Mouse (Mus musculus): ENCODE measurements around the gene Pick1. TPM values are rescaled to one million over a fixed set of nuclear protein-coding genes. Genes with fewer than 3 reads are reported as not detected.

The Pick1 gene
- polyA plus RNA-seq, 1 experiment from 2014 or later: 43.1 TPM

DNA sequence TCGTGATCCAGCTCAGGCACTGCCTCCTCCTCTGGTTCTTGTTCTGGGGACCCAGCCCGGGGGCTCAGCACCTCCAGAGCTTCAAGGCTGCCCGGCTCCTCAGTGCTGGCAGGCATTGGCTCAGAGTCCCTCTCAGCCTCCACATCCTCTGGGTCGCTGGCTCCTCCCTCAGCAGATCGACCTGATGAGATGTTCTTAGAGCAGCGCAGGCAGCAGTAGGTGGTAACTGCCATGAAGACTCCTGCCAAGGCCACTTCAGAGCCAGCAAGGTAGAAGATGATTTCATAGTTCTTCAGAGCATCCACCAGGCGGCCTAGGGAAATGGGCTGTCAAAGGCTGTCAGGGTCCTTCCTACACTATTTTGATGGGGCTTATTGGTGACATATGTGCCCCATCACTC, 22.2 kb downstream of the Pick1 start:
- ATAC-seq: no peak
- DNase-seq (ENCODE audit: low read depth, low spot score): no peak
- ChIA-PET POLR2A (no interaction called here), CTCF (no interaction called here)
- in situ Hi-C loops (cut with MboI; ENCODE audit: low pct_unique_long_range_greater_than_20kb): no loop called here
- no peaks in the 10 kb centered on the region for H3K27me3 ChIP-seq
- TF ChIP-seq CTCF (IDR thresholded peaks at IDR 0.05): no peak

DNA sequence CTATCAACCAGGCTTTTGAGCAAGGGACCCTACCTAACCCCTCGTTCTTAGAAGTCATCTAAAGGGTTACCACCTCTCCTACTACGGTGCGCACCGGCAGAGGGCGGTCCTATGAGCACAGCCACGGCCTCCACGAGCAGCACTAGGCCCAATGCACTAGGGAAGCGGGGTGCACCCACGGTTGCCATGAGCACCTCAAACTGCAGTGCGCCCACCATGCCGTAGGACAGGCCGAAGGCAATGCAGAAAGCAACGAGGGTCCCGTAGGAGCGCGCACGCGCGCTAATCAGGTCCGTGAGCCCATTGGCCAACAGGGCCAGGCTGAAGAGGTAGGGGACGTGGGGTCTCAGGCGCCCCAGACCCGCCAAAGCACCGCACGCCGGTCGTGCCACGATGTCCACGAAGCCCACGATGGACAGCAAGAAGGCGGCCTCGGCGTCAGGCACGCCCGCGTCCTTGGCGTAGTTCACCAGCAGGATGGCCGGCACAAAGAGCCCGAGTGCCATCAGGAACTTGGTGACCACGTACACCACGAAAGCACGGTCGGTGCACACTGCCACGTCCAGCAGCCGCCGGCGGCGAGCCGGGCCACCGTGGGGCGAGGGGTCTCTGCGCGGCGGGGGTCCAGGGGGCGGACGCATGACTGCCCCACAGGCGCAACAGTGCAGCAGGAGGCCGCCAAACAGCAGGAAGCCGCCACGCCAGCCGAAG, 23.0 kb downstream of the Pick1 start:
- DNase-seq (ENCODE audit: low read depth, low spot score) (no peak), ATAC-seq (no peak)
- ChIA-PET POLR2A (interaction anchor here (0.6 kb wide), 1 partner anchor 48 kb away, joined by 5 read pairs; no protein-coding TSS in a partner anchor), CTCF (interaction anchor here (1.5 kb wide), 1 partner anchor 12 kb away, joined by 3 read pairs; no protein-coding TSS in a partner anchor)
- TF ChIP-seq CTCF (IDR thresholded peaks at IDR 0.05): no peak
- no peaks in the 10 kb centered on the region for H3K27me3 ChIP-seq
- in situ Hi-C loops (cut with MboI; ENCODE audit: low pct_unique_long_range_greater_than_20kb): no loop called here

DNA sequence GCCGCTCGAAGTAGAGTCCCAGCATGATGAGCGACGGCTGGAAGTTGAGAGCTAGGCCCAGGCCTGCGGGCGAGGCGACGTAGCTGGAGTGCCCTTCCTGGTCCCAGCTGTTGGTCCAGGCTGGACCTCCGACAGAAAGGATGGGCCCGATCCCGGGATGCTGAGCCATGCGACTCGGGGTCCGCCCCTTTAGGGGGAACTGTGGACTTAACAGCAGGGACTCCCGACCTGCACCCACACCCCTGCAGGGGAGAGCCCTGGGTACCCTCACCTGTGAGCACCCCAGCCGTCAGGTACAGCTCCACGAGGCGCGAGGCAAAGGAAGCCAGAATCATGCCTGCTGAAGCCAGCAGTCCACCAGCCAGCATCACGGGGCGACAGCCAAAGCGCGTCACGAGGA, 23.6 kb downstream of the Pick1 start:
- ChIA-PET POLR2A (interaction anchor here (0.9 kb wide), 1 partner anchor 23 kb away, joined by 3 read pairs; no protein-coding TSS in a partner anchor), CTCF (interaction anchor here (1.5 kb wide), 1 partner anchor 12 kb away, joined by 3 read pairs; no protein-coding TSS in a partner anchor)
- no peaks in the 10 kb centered on the region for H3K27me3 ChIP-seq
- in situ Hi-C loops (cut with MboI; ENCODE audit: low pct_unique_long_range_greater_than_20kb): no loop called here
- DNase-seq (ENCODE audit: low read depth, low spot score) (no peak), ATAC-seq (no peak)
- no peak for TF ChIP-seq CTCF (IDR thresholded peaks at IDR 0.05)

DNA sequence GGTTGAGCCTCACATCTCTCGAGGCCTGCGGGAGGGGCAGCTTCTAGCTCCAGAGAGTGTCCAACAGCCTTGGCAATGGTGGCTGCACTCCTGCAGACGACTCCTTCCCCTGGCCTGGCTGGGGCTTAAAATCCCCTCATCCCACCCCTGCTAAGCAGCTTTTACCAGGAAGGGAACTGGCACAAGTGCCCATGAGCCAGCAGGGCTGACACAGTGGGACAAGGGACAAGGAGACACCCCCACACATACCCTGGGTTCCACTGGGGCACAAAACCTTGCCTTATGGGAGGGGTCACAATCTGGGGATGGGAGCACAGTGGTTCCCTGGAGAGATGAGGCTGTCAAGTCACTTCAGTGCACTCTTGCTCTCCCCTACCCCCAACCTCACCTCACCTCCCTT, 25.7 kb downstream of the Pick1 start, which contains the start of gene Slc16a8:
Slc16a8 (minus strand) TSS at position 101 of the 400 bp plus-strand sequence.
- POLR2A ChIA-PET: no interaction called here
- CTCF ChIA-PET: no interaction called here
- no peaks in the 10 kb centered on the region for H3K27me3 ChIP-seq
- no peak for TF ChIP-seq CTCF (IDR thresholded peaks at IDR 0.05)
- in situ Hi-C loops (cut with MboI; ENCODE audit: low pct_unique_long_range_greater_than_20kb): no loop called here
- ATAC-seq (no peak), DNase-seq (ENCODE audit: low read depth, low spot score) (no peak)

DNA sequence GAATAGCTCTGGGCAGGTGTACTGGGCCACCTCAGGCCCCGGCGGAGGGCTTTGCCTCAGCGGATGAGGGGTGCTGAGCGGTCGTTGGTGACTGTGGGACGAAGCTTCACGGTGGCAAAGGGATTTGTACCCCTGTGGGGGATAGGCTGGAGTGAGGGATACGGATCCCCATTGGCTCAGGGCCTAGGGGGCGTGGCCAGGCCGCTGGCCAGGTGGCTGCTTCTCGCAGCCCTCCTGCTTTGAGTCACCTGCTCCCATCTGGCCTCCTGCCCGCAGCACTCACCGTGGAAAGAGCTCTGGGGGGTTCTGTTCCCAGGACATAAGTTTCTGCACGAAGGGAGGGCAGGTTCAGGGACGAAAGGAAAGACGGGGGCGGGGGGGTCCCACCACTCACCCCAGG, 29.5 kb downstream of the Pick1 start:
- no peak for TF ChIP-seq CTCF (IDR thresholded peaks at IDR 0.05)

DNA sequence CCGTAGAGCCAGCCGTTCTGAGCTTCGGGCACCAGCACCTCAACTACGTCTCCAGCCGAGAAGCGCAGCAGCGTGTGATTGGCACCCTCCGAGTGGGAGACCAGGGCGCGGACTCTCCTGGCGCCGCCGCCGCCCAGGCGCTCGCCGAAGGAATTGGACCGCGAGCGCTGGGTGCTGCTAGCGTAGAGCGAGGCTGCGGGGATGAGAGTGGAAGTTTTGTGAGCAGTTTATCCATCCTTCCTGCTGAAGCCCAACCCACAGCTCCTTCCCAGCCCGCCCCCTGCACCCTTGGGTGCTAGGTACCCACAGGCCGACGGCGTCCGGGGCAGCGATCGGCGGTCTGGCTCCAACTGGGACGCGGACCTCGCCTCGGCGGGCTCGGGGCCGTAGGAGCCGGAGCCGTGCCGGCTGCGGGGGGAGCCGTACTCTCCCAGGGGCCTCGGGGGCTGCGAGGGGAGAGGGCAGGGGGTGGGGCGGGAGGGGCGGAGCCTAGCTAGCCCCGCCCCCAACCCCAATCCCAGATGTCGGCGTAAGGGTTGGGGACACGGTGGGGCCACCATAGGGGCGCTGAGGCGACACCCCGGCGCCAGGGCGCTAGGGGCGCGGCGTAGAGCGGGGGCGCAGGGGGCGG, 32.2 kb downstream of the Pick1 start:
- POLR2A ChIA-PET: interaction anchor here (0.7 kb wide), 1 partner anchor 24 kb away, joined by 3 read pairs; the partner anchor contains the start of gene Baiap2l2

More for the DNA sequence above, 29.5 kb downstream of the Pick1 start:
- POLR2A ChIA-PET: no interaction called here
- CTCF ChIA-PET: no interaction called here
- H3K27me3 ChIP-seq: no peaks in the 10 kb centered on the region
- ATAC-seq (no peak), DNase-seq (ENCODE audit: low read depth, low spot score) (no peak)
- in situ Hi-C loops (cut with MboI; ENCODE audit: low pct_unique_long_range_greater_than_20kb): no loop called here

DNA sequence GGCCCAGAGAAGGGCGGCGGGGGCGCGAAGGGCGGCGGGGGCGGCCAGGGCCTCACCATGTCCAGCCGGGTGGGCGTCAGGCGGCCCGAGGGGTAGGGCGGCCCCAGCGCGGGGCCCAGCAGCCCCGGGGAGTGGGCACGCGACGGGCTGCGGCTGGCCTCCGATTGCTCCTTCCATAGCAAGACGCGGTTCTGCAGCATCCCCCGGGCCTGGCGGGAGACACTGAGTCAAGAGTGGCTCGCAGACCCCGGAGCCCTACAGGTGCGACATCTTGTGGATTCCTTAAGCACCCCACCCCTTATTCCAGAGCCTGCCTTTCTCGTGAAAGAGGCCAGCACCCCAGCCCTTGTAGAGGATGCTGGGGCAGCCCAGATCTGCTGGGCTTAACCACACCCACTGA, 32.8 kb downstream of the Pick1 start:
- ATAC-seq: no peak
- no peaks in the 10 kb centered on the region for H3K27me3 ChIP-seq
- DNase-seq (ENCODE audit: low read depth, low spot score): no peak
- ChIA-PET POLR2A (interaction anchor here (0.7 kb wide), 1 partner anchor 16 kb away, joined by 3 read pairs; no protein-coding TSS in a partner anchor), CTCF (no interaction called here)
- TF ChIP-seq CTCF (IDR thresholded peaks at IDR 0.05): no peak
- in situ Hi-C loops (cut with MboI; ENCODE audit: low pct_unique_long_range_greater_than_20kb): no loop called here

More for the DNA sequence above, 32.2 kb downstream of the Pick1 start:
- CTCF ChIA-PET: no interaction called here
- ATAC-seq: no peak
- DNase-seq (ENCODE audit: low read depth, low spot score): no peak
- in situ Hi-C loops (cut with MboI; ENCODE audit: low pct_unique_long_range_greater_than_20kb): no loop called here
- H3K27me3 ChIP-seq: no peaks in the 10 kb centered on the region
- no peak for TF ChIP-seq CTCF (IDR thresholded peaks at IDR 0.05)

GRCm38 (mm10) chr15:79262375-79262774, 33.4 kb downstream of the Pick1 start:
- ChIA-PET CTCF (interaction anchor here (1.4 kb wide), 1 partner anchor 19 kb away, joined by 3 read pairs; no protein-coding TSS in a partner anchor), POLR2A (interaction anchor here (0.7 kb wide), 1 partner anchor 16 kb away, joined by 3 read pairs; no protein-coding TSS in a partner anchor)
- no peak for TF ChIP-seq CTCF (IDR thresholded peaks at IDR 0.05)
- no peaks in the 10 kb centered on the region for H3K27me3 ChIP-seq
- in situ Hi-C loops (cut with MboI; ENCODE audit: low pct_unique_long_range_greater_than_20kb): no loop called here
- DNase-seq (ENCODE audit: low read depth, low spot score) (no peak), ATAC-seq (no peak)

DNA sequence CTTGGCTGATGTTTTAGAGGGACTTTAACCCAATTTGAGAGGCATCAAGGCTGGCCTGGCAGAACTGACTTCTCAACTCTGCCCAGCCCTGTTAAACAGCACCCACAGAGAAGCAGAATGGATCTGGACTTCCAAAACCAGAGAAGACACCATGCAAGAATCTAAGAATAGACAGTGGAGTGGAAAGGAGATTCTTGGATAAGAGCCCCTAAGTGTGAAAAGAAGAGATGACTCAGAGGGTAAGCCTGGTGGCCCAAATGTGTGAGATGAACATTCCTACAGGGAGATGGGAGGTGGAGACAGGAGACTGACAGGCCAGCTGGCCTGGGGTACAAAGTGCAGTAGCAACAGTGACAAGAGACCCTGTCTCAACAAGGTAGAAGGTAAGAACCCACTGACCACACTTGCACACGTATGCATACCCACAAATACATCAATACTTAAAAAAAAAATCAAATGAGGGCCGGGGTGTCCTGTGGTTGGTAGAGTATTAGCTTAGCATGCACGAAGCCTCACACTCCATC, 33.9 kb downstream of the Pick1 start:
- ChIA-PET POLR2A (interaction anchor here (1.8 kb wide), 1 partner anchor 19 kb away, joined by 6 read pairs; no protein-coding TSS in a partner anchor), CTCF (interaction anchor here (1.4 kb wide), 1 partner anchor 19 kb away, joined by 3 read pairs; no protein-coding TSS in a partner anchor)
- H3K27me3 ChIP-seq: no peaks in the 10 kb centered on the region
- in situ Hi-C loops (cut with MboI; ENCODE audit: low pct_unique_long_range_greater_than_20kb): no loop called here
- DNase-seq (ENCODE audit: low read depth, low spot score) (no peak), ATAC-seq (no peak)
- no peak for TF ChIP-seq CTCF (IDR thresholded peaks at IDR 0.05)

DNA sequence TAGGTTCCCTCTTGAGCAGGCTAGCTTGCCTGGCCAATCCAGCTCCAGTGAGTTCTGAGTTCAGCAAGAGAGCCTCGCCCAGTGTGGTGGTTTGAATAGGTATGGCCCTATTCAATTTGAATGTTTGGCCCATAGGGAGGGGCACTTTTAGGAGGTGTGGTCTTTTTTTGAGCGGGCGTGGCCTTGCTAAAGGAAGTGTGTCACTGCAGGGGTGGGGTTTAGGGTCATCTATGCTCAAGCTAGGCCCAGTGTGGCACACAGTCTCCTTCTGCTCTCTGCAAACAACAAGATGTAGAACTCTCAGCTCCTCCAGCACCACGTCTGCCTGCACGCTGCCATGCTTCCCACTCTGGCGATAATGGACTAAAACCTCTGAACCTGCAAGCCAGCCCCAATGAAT, 34.8 kb downstream of the Pick1 start:
- in situ Hi-C loops (cut with MboI; ENCODE audit: low pct_unique_long_range_greater_than_20kb): no loop called here
- ATAC-seq: no peak
- ChIA-PET CTCF (no interaction called here), POLR2A (interaction anchor here (1.8 kb wide), 1 partner anchor 18 kb away, joined by 6 read pairs; no protein-coding TSS in a partner anchor)
- H3K27me3 ChIP-seq: no peaks in the 10 kb centered on the region
- no peak for DNase-seq (ENCODE audit: low read depth, low spot score)
- no peak for TF ChIP-seq CTCF (IDR thresholded peaks at IDR 0.05)

- TF ChIP-seq CTCF (IDR thresholded peaks at IDR 0.05): no peak
- DNase-seq (ENCODE audit: low read depth, low spot score) (no peak), ATAC-seq (no peak)
- in situ Hi-C loops (cut with MboI; ENCODE audit: low pct_unique_long_range_greater_than_20kb): no loop called here
- CTCF ChIA-PET: no interaction called here
- POLR2A ChIA-PET: no interaction called here
- H3K27me3 ChIP-seq: no peaks in the 10 kb centered on the region
These were observed 36.4 kb downstream of the Pick1 start for GRCm38 (mm10) chr15:79265384-79265783.

Measured in Patski (cell line).